Mouse (Mus musculus): ENCODE measurements around the gene Nagk. TPM values are rescaled to one million over a fixed set of nuclear protein-coding genes. Genes with fewer than 3 reads are reported as not detected.
"Not testable (repeated sequence)": the region's sequence is repeated elsewhere in the genome, so short reads cannot be mapped to it uniquely, and the experiment has no call there.

The Nagk gene
- polyA plus RNA-seq, 1 experiment from 2014 or later = 26.1 TPM

- DNase-seq (ENCODE audit: low spot score) = no peak
- Histone ChIP-seq H3K9me3 (replicated peaks) (no peaks in the 10 kb centered on the region), H3K4me1 (peaks cover 30% of the 10 kb centered on the region), H3K36me3 (peaks cover 4% of the 10 kb centered on the region), H3K27me3 (ENCODE audit: low read depth, poor library complexity, severe bottlenecking) (0 out of 2 replicates have a peak, but pooled peaks cover 3% of the 10 kb centered on the region), H3K27ac (replicated peaks) (no peak overlapping the region), H3K4me3 (no peak overlapping the region)
- 84% methylated on average over 7 of the region's 7 CpGs for WGBS
Measured at GRCm38 (mm10) chr6:83778306-83778705, 16.5 kb upstream of the Nagk start.

GRCm38 (mm10) chr6:83779026-83779425 is 15.8 kb upstream of the Nagk start:
- WGBS = 7% methylated on average over 5 of the region's 5 CpGs
- H3K9me3 ChIP-seq (replicated peaks) = no peaks in the 10 kb centered on the region
- no peak overlapping the region for H3K27ac ChIP-seq (replicated peaks)
- peaks cover 23% of the 10 kb centered on the region for H3K4me1 ChIP-seq
- no peaks in the 10 kb centered on the region for H3K36me3 ChIP-seq
- DNase-seq (ENCODE audit: low spot score) = peak; percentile 49
- 0 out of 2 replicates have a peak, but pooled peaks cover 3% of the 10 kb centered on the region for H3K27me3 ChIP-seq (ENCODE audit: low read depth, poor library complexity, severe bottlenecking)
- H3K4me3 ChIP-seq = no peak overlapping the region

- Histone ChIP-seq H3K9me3 (replicated peaks) (no peaks in the 10 kb centered on the region), H3K27me3 (ENCODE audit: low read depth, poor library complexity, severe bottlenecking) (0 out of 2 replicates have a peak, but pooled peaks cover 3% of the 10 kb centered on the region), H3K4me3 (no peak overlapping the region), H3K36me3 (no peaks in the 10 kb centered on the region), H3K4me1 (peaks cover 17% of the 10 kb centered on the region), H3K27ac (replicated peaks) (no peak overlapping the region)
- 85% methylated on average over 3 of the region's 3 CpGs for WGBS
- DNase-seq (ENCODE audit: low spot score) = no peak
Measured at GRCm38 (mm10) chr6:83786426-83786825, 8.4 kb upstream of the Nagk start.

- DNase-seq (ENCODE audit: low spot score) = peak; percentile 37
- Histone ChIP-seq H3K27ac (replicated peaks) (peak overlapping the region; percentile 13), H3K4me3 (no peak overlapping the region), H3K4me1 (peaks cover 17% of the 10 kb centered on the region), H3K27me3 (ENCODE audit: low read depth, poor library complexity, severe bottlenecking) (no peaks in the 10 kb centered on the region), H3K36me3 (no peaks in the 10 kb centered on the region), H3K9me3 (replicated peaks) (no peaks in the 10 kb centered on the region)
- 58% methylated on average over 7 of the region's 7 CpGs for WGBS
Measured at GRCm38 (mm10) chr6:83788554-83788953, 6.2 kb upstream of the Nagk start.

- not testable (repeated sequence) for DNase-seq (ENCODE audit: low spot score); H3K36me3 ChIP-seq; H3K27me3 ChIP-seq (ENCODE audit: low read depth, poor library complexity, severe bottlenecking); H3K4me3 ChIP-seq; H3K9me3 ChIP-seq (replicated peaks); H3K27ac ChIP-seq (replicated peaks)
- peaks cover 29% of the 10 kb centered on the region for H3K4me1 ChIP-seq
- WGBS = 89% methylated on average over 5 of the region's 5 CpGs
Measured at GRCm38 (mm10) chr6:83790533-83790932, 4.2 kb upstream of the Nagk start.

GRCm38 (mm10) chr6:83791251-83791890 is 3.4 kb upstream of the Nagk start:
- no peak overlapping the region for H3K27ac ChIP-seq (replicated peaks)
- no peak overlapping the region for H3K4me3 ChIP-seq
- no peak for DNase-seq (ENCODE audit: low spot score)
- no peaks in the 10 kb centered on the region for H3K36me3 ChIP-seq
- no peaks in the 10 kb centered on the region for H3K9me3 ChIP-seq (replicated peaks)
- H3K27me3 ChIP-seq (ENCODE audit: low read depth, poor library complexity, severe bottlenecking) = peaks cover 2% of the 10 kb centered on the region
- H3K4me1 ChIP-seq = peaks cover 33% of the 10 kb centered on the region
- WGBS = 74% methylated on average over 4 of the region's 4 CpGs

- Histone ChIP-seq H3K4me1 (peaks cover 15% of the 10 kb centered on the region), H3K27me3 (ENCODE audit: low read depth, poor library complexity, severe bottlenecking) (peaks cover 4% of the 10 kb centered on the region), H3K36me3 (peaks cover 8% of the 10 kb centered on the region), H3K27ac (replicated peaks) (peak overlapping the region; percentile 94), H3K4me3 (peak overlapping the region; percentile 70), H3K9me3 (replicated peaks) (no peaks in the 10 kb centered on the region)
- 15% methylated on average over 13 of the region's 13 CpGs for WGBS
- DNase-seq (ENCODE audit: low spot score) = no peak
Measured at GRCm38 (mm10) chr6:83795492-83795900, 714 bp downstream of the Nagk start.

- WGBS = 66% methylated on average over 3 of the region's 3 CpGs
- Histone ChIP-seq H3K36me3 (peaks cover 20% of the 10 kb centered on the region), H3K27ac (replicated peaks) (no peak overlapping the region), H3K4me1 (peaks cover 15% of the 10 kb centered on the region), H3K9me3 (replicated peaks) (no peaks in the 10 kb centered on the region), H3K27me3 (ENCODE audit: low read depth, poor library complexity, severe bottlenecking) (peaks cover 4% of the 10 kb centered on the region), H3K4me3 (no peak overlapping the region)
- no peak for DNase-seq (ENCODE audit: low spot score)
Measured at GRCm38 (mm10) chr6:83796686-83797085, 1.9 kb downstream of the Nagk start.

GRCm38 (mm10) chr6:83802033-83802432 is 7.3 kb downstream of the Nagk start:
- Histone ChIP-seq H3K4me1 (no peaks in the 10 kb centered on the region), H3K4me3 (no peak overlapping the region), H3K27ac (replicated peaks) (no peak overlapping the region), H3K9me3 (replicated peaks) (no peaks in the 10 kb centered on the region), H3K27me3 (ENCODE audit: low read depth, poor library complexity, severe bottlenecking) (no peaks in the 10 kb centered on the region), H3K36me3 (peaks cover 52% of the 10 kb centered on the region)
- DNase-seq (ENCODE audit: low spot score) = no peak
- WGBS = 92% methylated on average over 5 of the region's 5 CpGs

- H3K9me3 ChIP-seq (replicated peaks) = no peaks in the 10 kb centered on the region
- no peaks in the 10 kb centered on the region for H3K27me3 ChIP-seq (ENCODE audit: low read depth, poor library complexity, severe bottlenecking)
- WGBS = 86% methylated on average over 3 of the region's 3 CpGs
- no peak overlapping the region for H3K4me3 ChIP-seq
- no peaks in the 10 kb centered on the region for H3K4me1 ChIP-seq
- DNase-seq (ENCODE audit: low spot score) = no peak
- peaks cover 61% of the 10 kb centered on the region for H3K36me3 ChIP-seq
- H3K27ac ChIP-seq (replicated peaks) = no peak overlapping the region
Measured at GRCm38 (mm10) chr6:83802846-83803245, 8.1 kb downstream of the Nagk start.

GRCm38 (mm10) chr6:83815801-83816200 is 21.0 kb downstream of the Nagk start:
- H3K4me1 ChIP-seq = no peaks in the 10 kb centered on the region
- no peak overlapping the region for H3K4me3 ChIP-seq
- no peak for DNase-seq (ENCODE audit: low spot score)
- no peak overlapping the region for H3K27ac ChIP-seq (replicated peaks)
- H3K9me3 ChIP-seq (replicated peaks) = no peaks in the 10 kb centered on the region
- H3K27me3 ChIP-seq (ENCODE audit: low read depth, poor library complexity, severe bottlenecking) = no peaks in the 10 kb centered on the region
- H3K36me3 ChIP-seq = peaks cover 78% of the 10 kb centered on the region
- WGBS = 90% methylated on average over 3 of the region's 3 CpGs

- Histone ChIP-seq H3K9me3 (replicated peaks) (no peaks in the 10 kb centered on the region), H3K27me3 (ENCODE audit: low read depth, poor library complexity, severe bottlenecking) (no peaks in the 10 kb centered on the region), H3K27ac (replicated peaks) (no peak overlapping the region), H3K4me1 (no peaks in the 10 kb centered on the region), H3K36me3 (peaks cover 51% of the 10 kb centered on the region), H3K4me3 (no peak overlapping the region)
- WGBS = 85% methylated on average over 1 of the region's 1 CpGs
- DNase-seq (ENCODE audit: low spot score) = no peak
Measured at GRCm38 (mm10) chr6:83818996-83819395, 24.2 kb downstream of the Nagk start.

GRCm38 (mm10) chr6:83820727-83821515 is 26.1 kb downstream of the Nagk start:
- Histone ChIP-seq H3K4me1 (no peaks in the 10 kb centered on the region), H3K27ac (replicated peaks) (no peak overlapping the region), H3K27me3 (ENCODE audit: low read depth, poor library complexity, severe bottlenecking) (no peaks in the 10 kb centered on the region), H3K9me3 (replicated peaks) (no peaks in the 10 kb centered on the region), H3K36me3 (peaks cover 34% of the 10 kb centered on the region), H3K4me3 (no peak overlapping the region)
- no peak for DNase-seq (ENCODE audit: low spot score)
- 91% methylated on average over 2 of the region's 2 CpGs for WGBS
